Mouse (Mus musculus) spleen, postnatal 10 days (tissue): Measurements from ENCODE around the gene Krt222.
"Not testable (repeated sequence)": the region's sequence is repeated elsewhere in the genome, so short reads cannot be mapped to it uniquely, and the experiment has no call there.

Experiments used
- DNase-seq, 2 experiments: peaks; one replicate each; pipeline ENCODE4 v3.0.0; 2021 to 2022; ENCODE audit warnings: low spot score in 2 of 2

Gene Krt222

DNA sequence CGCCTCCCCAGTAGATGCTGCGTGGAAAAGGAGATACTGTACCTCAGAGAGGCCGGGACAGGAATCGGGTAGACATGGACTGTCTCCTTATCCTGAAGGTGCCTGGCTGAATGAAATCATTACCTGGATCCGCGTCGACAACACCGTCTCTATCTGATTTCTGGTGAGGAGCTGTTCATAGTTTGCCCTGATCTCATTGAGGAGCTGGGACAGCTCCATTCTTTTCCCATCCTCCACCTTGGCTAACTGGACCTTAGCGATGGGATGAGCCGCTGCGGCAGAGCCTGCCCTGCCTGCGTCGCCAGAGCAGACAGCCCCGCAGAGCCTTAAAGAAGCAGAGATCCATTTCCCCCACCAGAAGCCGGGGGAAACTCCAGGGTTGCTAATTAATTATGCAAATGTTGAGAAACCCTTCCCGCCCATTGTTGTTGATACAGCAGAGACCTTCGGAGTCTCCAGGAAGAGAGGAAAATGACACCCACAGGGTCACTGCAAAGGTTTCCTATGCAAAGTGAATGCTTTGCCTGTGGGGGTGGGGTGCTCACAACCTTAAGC is at the start of gene Krt222:
Gene Krt222 (minus strand): TSS at position 266 of the 555 bp plus-strand sequence.
- peak in 1 of 2 experiments; percentile 42 for DNase-seq

- DNase-seq = peak; percentile 8 to 65
Measured at GRCm38 (mm10) chr11:99292846-99293245, 49.0 kb upstream of the Krt222 start.

DNA sequence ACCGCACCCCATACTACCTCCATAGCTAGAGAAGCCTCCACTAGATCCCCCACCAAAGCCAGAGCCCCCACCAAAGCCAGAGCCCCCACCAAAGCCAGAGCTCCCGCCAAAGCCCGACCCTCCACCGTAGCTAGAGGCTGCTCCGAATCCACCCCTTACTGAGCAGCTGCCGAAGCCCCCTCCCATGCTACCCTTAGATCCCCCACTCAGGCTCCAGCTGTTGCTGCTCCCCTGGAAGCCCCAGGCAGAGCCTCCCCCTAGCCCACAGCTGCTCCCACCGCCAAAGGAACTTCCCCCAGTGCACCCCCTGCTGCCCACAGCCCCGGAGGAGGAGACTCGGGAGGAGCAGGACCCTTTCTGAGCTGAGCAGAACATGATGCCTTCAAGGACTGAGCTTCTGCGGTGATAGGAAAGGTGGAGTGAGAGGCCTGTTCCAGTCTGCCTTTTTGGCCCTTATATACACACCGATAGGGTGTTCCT is 41.0 kb upstream of the Krt222 start, which contains the start of gene Krt24:
Gene Krt24 (minus strand): TSS at position 430 of the 480 bp plus-strand sequence.
- DNase-seq = no peak

GRCm38 (mm10) chr11:99284011-99284410 is 40.1 kb upstream of the Krt222 start:
- DNase-seq = no peak

DNA sequence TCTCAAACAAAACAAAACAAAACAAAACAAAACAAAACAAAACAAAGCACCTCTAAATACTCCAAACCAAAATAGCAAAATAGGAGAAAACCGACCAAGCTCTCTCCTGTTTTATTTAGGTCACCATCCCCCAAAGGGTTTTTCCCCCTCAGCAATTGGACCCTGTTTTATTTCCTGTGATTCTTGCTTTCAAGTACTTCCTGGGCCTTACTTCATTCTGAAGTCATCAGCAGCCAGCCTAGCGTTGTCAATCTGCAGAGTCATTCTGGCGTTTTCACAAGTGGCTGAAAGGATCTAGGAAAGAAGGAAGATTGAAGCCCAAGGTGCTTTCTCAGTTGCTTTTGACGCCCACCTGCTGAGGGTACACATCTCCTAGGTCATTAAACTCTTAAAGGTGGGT is 39.4 kb upstream of the Krt222 start:
- no peak for DNase-seq

GRCm38 (mm10) chr11:99281116-99281515 is 37.2 kb upstream of the Krt222 start:
- no peak for DNase-seq

- no peak for DNase-seq
Measured at GRCm38 (mm10) chr11:99279986-99280385, 36.1 kb upstream of the Krt222 start.

DNA sequence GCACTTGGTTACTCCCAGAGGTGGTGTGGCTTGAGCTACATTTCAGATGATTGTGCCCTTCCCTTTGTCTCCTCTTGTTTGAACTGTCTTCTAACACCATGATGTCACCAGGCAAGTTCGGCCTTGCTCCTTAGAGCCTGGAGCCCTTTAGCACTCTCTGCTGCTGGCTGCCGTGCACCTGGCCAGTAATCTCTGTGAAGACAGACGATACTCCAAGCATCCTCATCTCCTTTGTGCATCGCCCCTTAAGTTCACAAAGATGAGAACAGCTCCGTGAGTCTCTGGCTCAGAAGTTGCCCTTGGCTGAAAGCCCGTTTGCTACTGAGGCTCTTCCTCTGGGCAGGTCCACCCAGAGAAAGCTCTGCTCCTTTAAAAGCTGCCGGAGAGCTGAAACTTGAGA is 32.9 kb upstream of the Krt222 start:
- DNase-seq = no peak

- DNase-seq = no peak
Measured at GRCm38 (mm10) chr11:99275624-99276023, 31.7 kb upstream of the Krt222 start.

DNA sequence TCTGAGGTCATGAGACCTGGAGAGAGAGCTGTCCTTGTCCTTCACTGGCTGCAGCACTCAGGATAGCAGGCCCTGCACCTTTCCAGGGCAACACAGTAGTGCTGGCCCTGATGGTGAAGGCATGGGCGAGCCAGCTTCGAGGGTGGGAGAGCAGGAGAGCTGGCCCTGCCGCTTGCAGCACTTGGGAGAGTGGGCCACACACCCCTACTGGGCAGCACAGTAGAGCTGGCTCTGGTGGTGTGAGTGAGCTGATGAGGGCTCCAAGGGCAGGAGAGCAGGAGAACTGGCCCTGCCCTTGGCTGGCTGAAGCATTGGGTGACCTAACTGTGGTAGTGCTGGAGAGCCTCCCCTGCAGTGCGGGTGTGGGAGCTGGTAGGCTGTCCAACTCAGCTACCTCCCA is 28.8 kb upstream of the Krt222 start:
- no peak for DNase-seq

- no peak for DNase-seq
Measured at GRCm38 (mm10) chr11:99269192-99269591, 25.3 kb upstream of the Krt222 start.

GRCm38 (mm10) chr11:99265796-99266195 is 21.9 kb upstream of the Krt222 start:
- DNase-seq = no peak

- no peak for DNase-seq
Measured at GRCm38 (mm10) chr11:99265220-99265619, 21.3 kb upstream of the Krt222 start.

DNA sequence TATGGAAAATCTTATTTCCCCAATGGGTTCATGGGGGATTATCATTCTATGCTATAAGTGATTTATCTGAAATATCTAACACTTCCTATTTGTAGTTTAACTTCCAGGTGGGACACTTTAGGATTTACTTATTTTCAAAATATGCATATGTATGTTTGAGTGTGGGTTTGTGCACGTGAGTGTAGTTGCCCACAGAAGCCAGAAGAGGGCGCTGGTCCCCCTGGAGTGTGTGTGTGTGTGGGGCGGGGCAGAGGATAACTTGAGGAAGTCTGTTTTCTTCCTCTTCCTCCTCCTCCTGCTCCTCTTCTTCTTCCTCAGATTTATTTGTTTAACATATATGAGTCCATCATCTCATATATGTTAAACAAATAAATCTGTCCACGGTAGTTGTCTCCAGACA is 12.3 kb upstream of the Krt222 start:
- DNase-seq = no peak

DNA sequence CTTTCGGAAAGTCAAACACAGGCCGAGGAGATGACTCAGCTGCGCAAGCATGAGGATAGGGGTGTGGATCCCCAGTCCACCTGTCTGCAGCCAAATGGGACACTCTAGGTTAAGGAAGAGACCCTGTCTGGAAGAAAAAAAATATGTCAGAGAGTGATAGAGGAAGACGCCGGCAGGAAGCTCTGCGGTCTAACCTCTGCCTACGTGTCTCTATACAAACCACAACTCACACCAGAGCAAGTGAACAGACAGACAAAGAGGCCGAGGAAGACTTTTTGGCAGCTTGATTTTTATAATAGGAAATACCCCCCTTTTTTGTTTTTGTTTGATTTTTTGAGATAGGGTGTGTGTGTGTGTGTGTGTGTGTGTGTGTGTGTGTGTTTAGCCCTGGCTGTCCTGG is 11.4 kb upstream of the Krt222 start:
- no peak for DNase-seq

DNA sequence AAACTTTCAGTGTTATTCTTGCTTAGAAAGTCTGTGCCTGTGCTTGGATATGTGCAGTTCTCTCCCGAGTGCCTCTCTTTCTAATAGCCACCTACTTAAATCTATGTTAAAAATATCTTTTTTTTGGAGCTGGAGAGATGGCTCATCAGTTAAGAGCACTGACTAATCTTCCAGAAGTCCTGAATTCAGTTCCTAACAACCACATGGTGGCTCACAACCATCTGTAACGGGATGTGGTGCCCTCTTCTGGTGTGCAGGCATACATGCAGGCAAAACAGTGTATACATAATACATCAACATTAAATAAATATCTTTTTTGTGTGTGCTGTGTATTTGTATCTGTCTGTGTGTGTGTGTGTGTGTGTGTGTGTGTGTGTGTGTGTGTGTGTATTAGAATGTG is 10.0 kb upstream of the Krt222 start:
- no peak for DNase-seq

- no peak for DNase-seq
Measured at GRCm38 (mm10) chr11:99252671-99253070, 8.8 kb upstream of the Krt222 start.

GRCm38 (mm10) chr11:99250666-99251065 is 6.8 kb upstream of the Krt222 start:
- no peak for DNase-seq

- no peak for DNase-seq
Measured at GRCm38 (mm10) chr11:99250241-99250640, 6.4 kb upstream of the Krt222 start.

DNA sequence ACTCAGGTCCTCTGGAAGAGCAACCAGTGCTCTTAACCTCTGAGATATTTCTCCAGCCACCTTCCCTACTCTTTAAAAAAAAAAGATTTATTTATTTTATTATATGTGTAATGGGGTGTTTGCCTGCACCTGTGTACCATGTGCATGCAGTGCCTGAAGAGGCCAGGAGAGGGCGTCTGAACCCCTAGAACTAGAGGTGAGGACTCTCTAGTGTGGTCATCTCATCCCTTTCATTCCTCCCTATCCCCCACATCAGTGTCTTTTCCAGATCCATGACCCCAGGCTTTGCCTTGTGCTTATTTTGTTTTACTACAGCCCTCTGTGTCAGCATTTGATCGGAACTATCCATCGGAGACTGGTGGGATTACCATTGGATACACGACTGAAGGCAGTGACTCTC is 5.2 kb upstream of the Krt222 start:
- DNase-seq = peak in 1 of 2 experiments; percentile 64

GRCm38 (mm10) chr11:99247916-99248315 is 4.0 kb upstream of the Krt222 start:
- no peak for DNase-seq

GRCm38 (mm10) chr11:99244519-99244918 is 634 bp upstream of the Krt222 start:
- DNase-seq = not testable (repeated sequence)

DNA sequence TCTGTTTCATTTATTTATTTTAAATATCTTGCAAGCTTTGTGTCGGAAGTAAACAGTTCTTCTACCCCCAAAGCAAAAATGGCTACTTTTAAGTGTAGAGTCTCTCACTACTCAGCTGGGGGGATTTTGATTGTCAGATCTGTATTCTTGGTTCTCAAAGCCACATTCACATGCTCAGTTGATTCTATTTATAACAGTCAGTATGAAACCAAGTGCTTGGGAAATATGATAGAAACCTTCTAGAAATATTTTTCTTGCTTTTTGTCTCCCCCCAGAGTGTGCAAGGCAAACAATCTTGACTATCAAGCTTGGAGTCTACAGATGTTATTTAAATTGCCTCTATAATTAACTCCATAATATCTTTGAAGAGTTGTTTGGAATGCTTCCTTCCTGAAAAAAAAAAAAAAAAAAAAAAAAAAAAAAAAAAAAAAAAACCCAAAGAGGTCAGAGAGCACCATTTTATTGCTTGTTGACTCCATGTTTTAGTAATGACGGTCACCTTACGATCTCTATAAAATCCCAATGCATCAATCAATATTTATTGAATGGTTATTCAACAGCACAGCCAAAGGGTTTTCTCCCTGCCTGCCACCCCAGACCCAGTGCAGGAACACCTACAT is 575 bp downstream of the Krt222 start:
- DNase-seq = no peak

DNA sequence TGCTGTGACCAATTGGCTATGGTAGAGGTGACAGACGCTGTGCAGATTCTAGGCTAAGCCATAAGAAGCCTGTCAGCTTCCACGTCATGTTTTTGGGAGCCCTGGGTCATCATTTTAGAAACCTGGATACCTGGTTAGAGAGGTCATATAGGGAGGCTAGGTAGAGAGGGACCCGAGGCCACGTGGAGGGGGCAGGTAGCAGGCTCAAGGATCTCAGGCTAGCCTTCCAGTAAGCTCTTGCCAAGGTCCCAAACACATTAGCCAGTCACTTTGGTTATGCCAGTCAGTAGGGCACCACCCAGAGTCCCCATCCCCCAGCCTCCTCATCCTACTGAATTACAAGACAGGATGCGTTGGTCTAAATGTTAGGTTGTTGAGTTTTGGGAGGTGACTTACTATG is 1.8 kb downstream of the Krt222 start:
- no peak for DNase-seq
